Mouse (Mus musculus): ENCODE measurements around the gene Cacna1a.

The Cacna1a gene

DNA sequence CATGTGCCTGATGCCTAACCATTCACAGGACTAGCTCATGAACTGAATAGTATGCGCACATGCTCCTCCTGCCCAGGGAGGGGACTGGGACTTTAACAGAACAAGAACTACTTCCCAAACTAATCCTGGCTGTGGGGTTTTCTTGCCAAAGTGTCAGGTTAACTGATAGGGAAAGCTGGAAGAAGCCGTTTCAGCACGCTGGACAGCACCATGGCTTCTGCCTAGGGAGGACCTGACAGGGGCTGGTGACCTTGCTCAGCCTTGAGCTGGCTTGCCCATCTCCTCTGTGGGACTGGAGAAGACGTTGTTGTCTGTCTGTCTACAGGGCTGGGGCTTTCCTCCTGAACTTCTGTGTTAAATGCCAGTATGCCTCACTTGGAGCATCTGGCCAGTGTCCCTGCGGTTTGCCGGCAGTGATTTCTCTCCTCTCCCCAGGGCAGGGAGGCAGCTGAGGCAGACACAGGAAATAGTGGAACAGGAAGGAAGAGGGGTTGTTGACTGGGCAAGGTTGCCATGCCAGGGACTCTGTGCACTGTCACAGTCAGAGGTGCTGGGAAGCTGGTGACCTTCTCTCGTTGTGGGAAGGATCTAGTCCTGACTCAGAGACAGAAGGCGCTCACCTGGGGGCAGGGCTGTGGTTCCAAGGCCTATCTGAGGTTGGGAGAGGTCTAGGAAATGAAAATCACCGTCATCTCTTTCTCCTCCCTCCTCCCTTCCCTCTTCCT lies 83.2 kb downstream of the Cacna1a start:
- DNase-seq (ENCODE audit: low read depth, low spot score), result peak; percentile 65

DNA sequence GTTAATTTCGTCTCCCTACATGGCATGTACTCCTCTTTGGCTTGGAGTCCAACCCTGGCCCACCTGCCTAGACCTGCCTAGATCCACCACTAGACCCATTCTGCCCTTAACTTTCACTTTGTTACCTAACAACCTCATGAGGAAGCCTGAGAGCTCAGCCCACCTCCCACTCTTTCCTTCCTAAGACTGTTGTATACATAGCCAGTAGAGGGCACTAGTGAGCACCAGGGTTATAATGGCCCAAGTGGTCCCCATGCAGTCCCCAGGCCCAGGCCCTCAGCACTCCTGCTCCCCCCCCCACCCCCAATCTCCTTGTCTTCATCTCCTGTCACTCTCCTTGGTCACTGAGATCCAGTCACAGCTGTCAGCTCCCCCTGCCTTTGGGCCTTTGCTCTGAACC lies 86.2 kb downstream of the Cacna1a start:
- peak; percentile 53 for DNase-seq (ENCODE audit: low read depth, low spot score)

DNA sequence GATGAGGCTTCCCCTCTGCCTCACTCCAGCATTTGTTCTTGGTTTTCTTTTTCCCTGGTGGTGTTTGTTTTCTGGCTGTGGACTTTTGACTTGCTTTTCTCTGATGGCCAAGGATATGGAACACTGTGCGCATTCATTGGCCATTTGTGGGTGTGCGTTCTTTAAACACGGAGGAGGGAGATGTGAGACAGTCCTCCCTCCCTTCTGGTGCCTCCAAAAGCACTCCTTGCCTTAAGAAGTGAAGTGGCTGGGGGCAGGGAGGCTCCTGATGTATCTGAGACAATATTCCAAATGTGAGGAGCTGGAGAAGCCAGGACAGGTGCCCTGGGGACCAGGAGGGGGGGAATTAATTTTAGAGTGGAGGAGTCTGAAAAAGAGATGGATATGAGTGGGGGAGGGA lies 89.1 kb downstream of the Cacna1a start:
- no peak for DNase-seq (ENCODE audit: low read depth, low spot score)

DNA sequence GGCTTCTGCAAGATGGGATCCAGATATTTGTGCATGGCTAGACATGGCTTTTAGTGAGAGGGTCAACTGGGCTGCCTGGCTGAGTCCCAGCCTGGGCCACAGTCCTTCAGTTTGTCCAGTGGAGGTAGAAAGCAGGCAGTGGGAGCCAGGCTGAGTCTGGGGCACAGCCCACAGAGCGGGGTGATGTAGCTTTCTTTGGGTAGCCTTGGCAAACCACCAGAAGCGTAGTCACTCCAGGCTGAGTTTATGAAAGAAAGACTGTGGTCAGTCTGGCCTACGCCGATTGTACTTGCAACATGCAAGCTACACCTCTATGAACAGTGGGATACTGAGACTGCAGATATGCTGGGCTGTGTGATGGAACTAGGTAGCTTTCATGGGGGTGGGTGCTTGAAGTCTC lies 94.8 kb downstream of the Cacna1a start:
- DNase-seq (ENCODE audit: low read depth, low spot score), result no peak

DNA sequence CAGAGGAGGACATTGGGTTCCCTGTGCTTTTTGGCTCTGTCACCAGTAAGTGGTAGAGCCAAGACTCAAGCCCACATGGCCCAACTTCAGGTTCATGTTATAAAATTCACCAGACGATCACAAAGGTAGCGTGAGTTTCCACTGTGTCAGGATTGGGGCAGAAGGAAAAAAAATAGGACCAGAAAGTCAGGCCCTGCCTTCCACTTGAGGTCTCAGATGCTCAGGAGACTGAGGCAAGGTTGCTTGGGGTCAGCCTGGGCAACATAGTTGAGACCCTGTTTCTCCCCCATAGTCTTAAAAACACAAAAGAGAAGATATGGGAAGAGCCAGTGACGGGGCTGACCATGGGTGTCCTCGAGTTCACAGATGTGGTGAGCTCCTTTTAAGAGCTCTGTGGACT lies 97.1 kb downstream of the Cacna1a start:
- DNase-seq (ENCODE audit: low read depth, low spot score), result no peak

DNA sequence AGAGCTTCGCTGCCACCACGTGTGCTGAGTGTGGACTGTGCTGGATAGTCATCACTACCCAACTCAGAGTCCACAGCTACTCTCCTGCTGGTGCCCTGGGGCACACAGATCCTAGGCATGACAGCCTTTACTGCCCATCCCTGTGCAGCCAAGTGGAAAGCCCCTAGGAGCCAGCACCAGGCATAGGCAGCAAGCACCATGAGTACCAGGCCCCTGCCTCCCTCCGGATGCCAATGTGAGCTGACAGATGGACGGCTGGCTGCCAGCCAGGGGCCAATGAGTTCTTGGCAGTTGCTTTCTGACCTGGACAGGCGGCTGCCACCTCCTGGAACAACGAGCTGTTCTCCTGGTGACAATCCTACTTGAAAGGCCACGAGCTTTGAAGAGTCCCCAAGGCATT lies 97.6 kb downstream of the Cacna1a start:
- DNase-seq (ENCODE audit: low read depth, low spot score), result no peak

DNA sequence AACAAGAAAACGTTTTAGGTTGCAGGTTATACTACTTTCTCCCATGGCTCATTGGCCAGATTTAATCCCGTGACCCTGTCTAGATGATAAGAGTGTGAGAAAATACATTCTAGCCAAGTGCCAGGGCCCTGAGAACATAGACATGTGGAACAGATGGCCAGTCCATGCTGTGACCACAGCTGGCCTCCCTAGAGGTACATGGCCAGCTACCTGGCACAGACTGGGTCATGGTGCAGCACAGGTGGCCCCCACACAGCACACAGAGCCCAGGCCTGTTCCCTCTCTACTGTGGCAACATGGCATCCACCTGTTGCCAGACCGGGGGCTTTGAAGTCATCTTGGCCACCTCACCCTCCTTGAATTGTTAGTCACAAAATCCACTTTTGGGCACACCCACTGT lies 101.0 kb downstream of the Cacna1a start:
- DNase-seq (ENCODE audit: low read depth, low spot score), result no peak

DNA sequence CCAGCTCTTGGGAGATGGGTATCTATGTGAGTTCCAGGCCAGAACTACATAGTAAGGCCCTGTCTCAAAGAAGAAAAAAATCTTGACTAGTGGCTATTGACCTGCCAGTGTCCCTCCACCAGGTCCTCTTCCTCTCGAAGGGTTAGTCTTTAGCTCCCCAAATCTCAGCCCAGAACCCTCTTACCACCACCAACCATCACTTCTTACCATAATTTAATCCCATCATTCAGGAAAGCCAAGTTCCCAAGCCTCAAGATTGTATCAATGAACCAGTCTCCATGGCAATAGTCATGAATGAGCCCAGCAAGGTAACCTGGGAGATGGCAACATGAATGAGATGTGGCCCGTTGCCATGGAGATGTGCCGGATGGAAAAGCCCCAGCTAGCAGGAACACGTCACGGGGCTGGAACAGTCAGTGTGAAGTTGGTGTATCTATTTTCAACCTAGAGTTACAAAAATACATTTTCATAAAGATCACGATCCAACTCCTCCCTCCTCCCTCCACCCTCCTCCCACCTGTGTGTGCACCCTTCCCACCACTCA lies 106.4 kb downstream of the Cacna1a start:
- DNase-seq (ENCODE audit: low read depth, low spot score), result peak; percentile 63

DNA sequence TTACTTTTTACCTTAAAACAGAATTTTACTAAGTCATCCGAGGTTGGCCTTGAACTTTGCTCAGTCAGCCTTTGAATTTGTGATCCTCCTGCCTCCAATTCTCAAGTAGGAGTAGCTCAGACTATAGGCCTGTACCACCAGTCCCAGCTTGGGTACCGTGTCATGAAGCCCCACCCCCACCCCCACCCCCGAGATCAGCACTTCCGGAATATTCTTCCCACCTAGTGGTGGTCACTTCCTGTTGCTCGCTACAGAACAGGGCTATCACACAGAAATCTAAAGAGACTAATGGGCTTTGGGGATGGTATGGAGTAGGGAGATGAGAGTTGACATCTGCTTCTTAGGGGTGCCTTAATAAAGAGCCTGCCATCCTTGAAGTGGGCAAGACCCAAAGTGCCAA lies 112.9 kb downstream of the Cacna1a start:
- DNase-seq (ENCODE audit: low read depth, low spot score), result no peak

DNA sequence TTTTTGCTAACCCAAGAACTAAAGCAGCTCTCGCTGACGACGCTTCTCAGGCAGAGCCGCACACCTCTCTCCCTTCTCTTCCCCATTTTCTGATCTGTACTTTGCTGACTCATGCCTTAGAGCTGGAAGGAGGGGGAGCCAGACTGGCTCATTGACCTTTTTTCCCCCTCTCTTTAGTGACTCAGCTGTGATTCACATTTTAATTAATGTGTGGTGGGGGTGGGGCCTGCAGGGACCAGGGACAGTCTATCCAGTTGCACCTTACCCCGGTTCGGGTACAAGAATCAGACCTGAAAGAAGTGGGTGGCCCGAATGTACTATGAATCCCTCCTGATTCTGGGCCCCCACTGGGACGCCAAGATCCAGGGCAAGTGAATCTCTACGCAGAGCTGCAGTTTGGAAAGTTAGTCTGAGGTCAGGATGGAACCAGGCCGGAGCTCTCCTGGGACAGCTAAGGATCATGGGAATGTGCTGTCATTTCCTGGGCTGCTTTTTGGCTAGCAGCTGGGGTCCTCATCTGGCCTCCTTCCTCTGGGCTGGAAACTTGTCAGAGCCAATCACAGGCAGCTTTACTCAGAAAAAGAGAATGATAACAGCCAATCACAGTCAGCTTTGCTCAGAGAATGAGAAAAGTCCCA lies 113.5 kb downstream of the Cacna1a start:
- peak; percentile 98 for DNase-seq (ENCODE audit: low read depth, low spot score)

DNA sequence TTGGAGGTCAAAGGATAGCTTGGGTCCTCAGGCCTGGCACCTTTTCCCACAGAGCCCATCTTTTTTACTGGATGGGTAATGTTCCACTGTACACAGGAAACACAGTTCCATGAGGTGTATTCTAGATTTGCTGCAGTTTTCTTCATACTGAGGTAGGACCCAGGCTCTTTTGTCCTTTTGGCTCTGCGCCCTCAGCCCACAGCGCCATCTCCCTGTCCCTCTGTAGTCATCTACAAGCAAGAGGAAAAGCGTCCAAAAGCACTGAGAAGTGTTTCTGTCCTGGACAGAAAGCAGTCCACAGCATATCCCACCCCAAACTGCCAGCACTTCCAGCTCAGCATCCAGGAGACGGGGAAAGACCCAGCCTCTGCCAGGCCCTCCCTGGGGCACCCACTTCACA lies 114.4 kb downstream of the Cacna1a start:
- DNase-seq (ENCODE audit: low read depth, low spot score), result no peak

DNA sequence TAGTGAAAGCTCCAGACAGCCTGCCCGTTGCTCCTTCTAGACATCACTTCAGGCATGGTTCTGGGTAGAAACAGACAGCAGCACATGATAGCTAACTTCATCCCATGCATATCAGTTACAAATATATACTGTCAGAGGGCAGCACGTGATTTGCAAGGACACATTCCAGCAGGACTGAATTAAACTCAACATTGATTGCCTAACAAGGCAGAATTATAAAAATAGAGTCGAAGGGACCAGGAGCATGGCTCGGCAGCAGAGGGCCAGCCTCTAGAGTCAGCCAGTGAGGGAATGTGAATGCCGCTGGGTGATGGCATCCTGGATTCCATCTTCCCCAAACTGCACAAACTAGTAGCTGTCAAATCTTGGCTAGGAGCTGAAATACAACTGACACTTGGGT lies 119.0 kb downstream of the Cacna1a start:
- no peak for DNase-seq (ENCODE audit: low read depth, low spot score)

DNA sequence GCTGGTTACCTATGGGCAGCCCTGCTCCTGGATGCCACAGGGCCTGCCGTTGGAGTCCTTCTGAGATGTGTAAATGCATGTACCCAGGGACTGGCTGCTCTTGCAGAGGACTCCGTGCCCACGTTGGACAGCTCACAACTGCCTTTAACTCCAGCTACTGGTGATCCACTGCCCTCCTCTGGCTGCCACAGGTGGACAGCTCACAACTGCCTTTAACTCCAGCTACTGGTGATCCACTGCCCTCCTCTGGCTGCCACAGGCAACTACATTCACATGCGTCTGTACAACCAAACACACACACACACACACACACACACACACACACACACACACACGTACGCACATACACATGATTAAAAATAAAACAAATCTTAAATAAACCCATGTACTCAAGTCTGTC lies 121.5 kb downstream of the Cacna1a start:
- DNase-seq (ENCODE audit: low read depth, low spot score), result peak; percentile 21

DNA sequence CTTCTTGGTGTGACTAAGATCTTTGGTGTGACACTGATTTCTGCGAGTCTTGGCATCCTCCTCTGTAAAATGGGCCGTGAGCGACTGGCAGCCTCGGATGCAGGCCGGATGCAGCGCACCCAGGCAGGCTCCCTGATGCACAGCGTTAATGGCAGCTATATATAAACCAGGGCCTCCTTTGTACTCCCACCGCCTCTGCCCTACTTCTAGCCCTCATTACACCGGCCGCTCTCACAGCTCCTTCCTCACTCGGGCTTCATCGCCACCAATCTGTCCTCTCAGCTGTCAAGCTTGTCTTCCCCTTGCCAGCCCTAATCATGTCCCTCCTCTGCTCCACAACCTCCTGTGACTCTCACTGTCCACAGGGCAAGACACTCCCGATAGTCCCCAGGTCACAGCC lies 123.4 kb downstream of the Cacna1a start:
- DNase-seq (ENCODE audit: low read depth, low spot score), result no peak

DNA sequence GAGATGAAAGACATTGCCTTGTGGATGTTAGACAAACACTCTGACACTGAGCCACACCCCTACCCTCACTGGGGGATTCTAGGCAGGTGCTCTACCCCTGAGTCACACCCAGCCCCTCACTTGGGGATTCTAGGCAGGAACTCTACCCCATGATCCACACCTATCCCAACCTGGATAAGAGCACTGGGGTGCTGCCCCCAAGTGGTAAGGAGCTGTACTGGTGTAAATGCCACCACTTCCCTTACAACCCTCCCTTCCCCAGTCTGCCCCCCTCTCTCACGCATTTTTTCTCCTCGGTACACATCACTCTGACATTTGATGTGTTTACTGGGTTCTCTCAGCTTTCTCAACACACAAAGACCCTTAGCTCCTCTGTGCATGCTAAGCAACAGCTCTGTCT lies 125.5 kb downstream of the Cacna1a start:
- peak; percentile 66 for DNase-seq (ENCODE audit: low read depth, low spot score)

DNA sequence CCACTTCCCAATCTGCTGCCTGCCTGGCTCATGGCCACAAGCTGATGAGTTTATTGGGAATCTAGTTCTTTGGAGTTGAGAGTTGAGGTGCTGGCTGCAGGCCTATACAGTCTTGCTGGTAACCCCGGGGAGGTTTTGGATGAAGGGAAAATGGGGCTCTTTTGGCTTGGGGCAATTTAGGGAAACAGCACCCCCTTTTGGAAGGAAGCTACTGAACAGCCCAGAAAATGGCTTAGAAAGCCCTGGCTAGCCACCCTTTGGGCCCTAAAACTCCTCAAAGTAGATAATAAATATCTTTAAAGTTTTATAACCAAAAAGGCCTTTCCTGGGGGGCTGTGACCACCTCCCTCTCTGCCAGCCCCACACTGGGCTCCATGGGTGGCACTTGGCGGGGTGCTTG lies 129.9 kb downstream of the Cacna1a start:
- DNase-seq (ENCODE audit: low read depth, low spot score), result no peak

DNA sequence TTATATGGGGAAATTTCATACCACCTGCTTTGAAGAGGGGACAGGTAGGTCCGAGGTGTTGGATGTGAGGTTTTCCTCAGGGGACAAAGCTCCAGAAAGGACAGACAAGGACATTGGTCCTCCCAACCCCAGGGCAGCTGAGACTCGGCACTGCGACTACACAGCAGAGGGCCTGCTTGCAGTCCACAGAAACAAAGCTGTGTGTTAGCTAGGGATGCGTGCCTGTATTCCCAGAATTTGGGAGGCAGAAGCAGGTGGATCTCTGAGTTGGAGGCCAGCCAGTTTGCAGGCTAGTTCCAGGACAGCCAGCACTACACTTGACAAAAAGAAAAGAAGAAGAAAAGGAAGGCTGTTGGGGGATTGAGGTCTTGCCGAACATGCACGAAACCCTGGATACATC lies 130.5 kb downstream of the Cacna1a start:
- no peak for DNase-seq (ENCODE audit: low read depth, low spot score)

DNA sequence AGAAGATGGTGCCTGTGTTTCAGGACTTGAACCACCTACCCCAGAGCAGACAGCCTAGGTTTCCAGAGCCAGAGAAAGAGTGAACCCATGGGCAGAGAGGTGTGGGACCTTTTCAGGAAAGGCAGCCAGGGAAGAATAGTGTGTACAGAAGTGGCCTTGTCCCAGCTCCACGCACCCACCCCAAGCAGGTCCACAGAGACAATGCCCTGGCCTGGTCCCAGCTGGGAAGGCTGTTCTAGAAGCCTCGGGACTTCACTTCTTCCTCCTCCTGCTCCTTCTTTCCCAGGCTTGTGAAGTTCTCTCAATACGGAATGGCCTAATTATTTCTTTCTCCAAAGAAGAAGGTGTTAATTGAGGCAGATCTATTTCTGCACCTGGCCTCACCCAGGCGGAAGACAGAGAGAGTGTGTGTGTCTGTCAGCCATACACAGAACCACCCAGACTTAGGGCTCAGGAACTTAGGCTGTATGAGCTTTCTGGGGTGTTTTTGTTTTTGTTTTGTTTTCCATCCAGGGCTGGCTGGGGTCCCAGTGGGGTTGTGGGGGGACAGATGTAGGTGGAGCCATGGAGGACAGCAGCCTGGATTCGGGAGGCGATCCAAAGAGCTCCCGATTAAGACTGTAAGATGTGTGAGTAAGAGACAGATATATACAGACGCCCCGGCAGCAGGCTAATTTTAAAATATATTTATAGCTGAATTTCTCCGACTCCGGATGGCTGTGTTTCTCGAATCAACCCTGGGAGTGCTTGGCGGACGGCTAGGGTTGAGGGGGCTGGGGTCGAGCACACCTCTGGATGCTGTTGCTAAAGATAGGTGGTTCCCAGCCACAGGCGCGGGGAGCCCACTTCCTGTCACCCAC lies 131.8 kb downstream of the Cacna1a start:
- no peak for DNase-seq (ENCODE audit: low read depth, low spot score)

DNA sequence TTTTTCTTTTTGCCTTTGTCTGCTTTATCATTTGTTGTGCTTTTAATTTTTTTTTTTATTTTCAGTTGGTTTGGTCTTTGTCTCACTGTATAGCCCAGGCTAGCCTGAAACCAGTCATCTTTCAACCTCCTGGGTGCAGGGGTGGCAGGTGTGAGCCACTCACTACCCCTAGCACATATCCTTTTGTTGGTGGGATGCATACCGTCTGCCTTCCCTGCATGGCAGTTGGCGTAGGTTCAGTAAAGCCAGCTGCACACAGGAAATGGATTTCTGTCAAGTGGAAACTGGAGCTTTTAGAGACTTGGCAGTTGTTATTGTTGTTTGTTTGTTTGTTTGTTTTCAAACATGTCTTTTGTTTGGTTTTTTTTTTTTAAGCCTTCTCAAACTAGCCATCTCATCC lies 132.8 kb downstream of the Cacna1a start:
- no peak for DNase-seq (ENCODE audit: low read depth, low spot score)

DNA sequence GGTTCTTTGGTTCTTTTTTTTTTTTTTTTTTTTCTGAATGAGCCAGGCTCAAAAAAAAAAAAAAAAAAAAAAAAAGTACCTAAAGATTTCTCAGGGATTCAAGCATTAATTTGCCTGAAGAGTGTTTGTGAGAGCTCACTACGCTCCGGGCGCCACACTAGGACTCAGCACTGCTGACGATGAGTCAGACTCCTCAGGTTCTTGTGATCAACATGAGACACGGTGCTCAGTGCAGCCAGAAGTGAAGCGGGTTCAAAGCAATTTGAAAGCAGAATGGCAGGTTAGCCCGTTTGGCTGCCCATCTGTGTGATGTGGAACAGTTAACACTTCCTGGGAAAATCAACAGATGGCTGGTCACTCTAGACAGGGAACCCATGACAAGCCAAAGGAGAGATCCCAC lies 139.8 kb downstream of the Cacna1a start:
- no peak for DNase-seq (ENCODE audit: low read depth, low spot score)

DNA sequence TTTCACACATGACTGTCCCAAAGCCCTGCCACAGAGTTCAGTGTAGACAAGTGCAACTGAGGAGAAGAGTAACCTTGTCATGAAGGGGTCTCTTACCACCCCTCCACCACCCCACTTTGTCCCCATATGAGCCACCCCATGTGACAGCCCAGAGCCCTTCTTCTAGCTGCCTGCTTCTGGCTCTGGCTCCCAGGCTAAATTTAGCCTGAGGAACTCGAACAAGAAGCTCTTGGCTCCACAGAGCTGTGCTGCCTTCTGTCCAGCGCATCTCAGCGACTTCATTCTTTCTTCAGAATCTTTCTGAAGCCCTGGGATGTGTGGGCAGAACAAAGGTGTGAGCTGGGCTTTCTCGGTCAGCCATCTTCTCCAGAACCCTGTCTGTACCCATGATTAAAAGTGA lies 141.3 kb downstream of the Cacna1a start:
- DNase-seq (ENCODE audit: low read depth, low spot score), result no peak

DNA sequence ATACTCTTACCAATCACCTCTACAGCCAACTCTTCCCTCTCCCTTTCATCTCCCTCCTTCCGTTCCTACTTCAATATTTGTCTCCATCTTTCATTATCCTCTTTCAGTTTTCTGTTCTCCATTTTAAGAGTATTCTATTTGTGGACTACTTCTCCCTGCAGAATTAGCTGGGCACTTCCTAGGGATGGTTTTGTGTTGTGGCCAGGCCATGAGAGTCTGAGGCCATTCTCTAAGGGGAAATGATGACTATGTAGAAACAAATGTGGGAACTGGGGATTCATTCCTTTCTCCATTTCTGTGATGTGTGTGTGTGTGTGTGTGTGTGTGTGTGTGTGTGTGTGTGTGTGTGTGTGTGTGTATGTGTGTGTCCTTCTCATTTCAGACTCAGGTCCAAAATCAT lies 144.5 kb downstream of the Cacna1a start:
- DNase-seq (ENCODE audit: low read depth, low spot score), result no peak

Data from R1 (cell line).